In genomic region chr11:103001063-103001462, GRCm38 (mm10) we compare ENCODE assay signal across 19 mouse cellular contexts. TPM values are rescaled to one million over a fixed set of nuclear protein-coding genes. Genes with fewer than 3 reads are reported as not detected.
"Had no signal": no experiment of that assay in that cellular context is flagged by ENCODE, and none has a peak within 500 bp of the region (broad histone marks: within the 10 kb centered on the region; RNA-seq: fewer than 3 reads in every experiment).

No protein-coding gene starts in this region.

- DNase-seq: lung, adult 18-20 months; lung, embryonic 14.5 days; lung, postnatal 10 days; lung, postnatal 4 days; midbrain, embryonic 14.5 days; right cerebral cortex, postnatal 14 days; thymus, adult 2 months; thymus, postnatal 25 days; thymus, postnatal 4 days had no signal

- H3K27me3 ChIP-seq: midbrain, embryonic 12.5 days; neural tube, embryonic 12.5 days; stomach, embryonic 15.5 days had no signal

- H3K9ac ChIP-seq: lung, embryonic 14.5 days; midbrain, embryonic 12.5 days; neural tube, embryonic 12.5 days; stomach, embryonic 15.5 days had no signal

- H3K4me2 ChIP-seq: lung, embryonic 14.5 days; midbrain, embryonic 12.5 days; neural tube, embryonic 12.5 days; stomach, embryonic 15.5 days had no signal

- ATAC-seq: midbrain, embryonic 16.5 days had no signal

- H3K9me3 ChIP-seq: midbrain, embryonic 10.5 days; midbrain, embryonic 12.5 days; neural tube, embryonic 12.5 days; stomach, embryonic 15.5 days had no signal

- H3K27ac ChIP-seq: midbrain, embryonic 10.5 days; midbrain, embryonic 12.5 days; neural tube, embryonic 12.5 days; stomach, embryonic 15.5 days; stomach, postnatal 0 days had no signal

- H3K4me3 ChIP-seq: midbrain, embryonic 10.5 days; midbrain, embryonic 12.5 days; neural tube, embryonic 12.5 days; stomach, embryonic 15.5 days had no signal

RNA-seq across cellular contexts. Expression of gene C1ql1, which starts 54.6 kb away (rescaled TPM):
- total RNA-seq: megakaryocyte, adult 5-6 weeks; megakaryocyte-erythroid progenitor cell, adult 5-6 weeks; neutrophil, adult 5-6 weeks had no signal
- polyA plus RNA-seq: spleen, adult 2 months had no signal
